Mouse (Mus musculus): ENCODE measurements around the gene Wdr19.
"Not testable (repeated sequence)": the region's sequence is repeated elsewhere in the genome, so short reads cannot be mapped to it uniquely, and the experiment has no call there.

- TF ChIP-seq CTCF (conservative IDR thresholded peaks at IDR 0.05; ENCODE audit: insufficient read depth, insufficient read length, low read depth, low read length); POLR2A (IDR thresholded peaks at IDR 0.05; ENCODE audit: low read depth, low read length): not testable (repeated sequence)
These were observed 100.1 kb downstream of the Wdr19 start for GRCm38 (mm10) chr5:65299623-65300022.
